Mouse (Mus musculus) testis, adult 2 months (tissue): Measurements from ENCODE around the gene Slc35f5.

Experiments used
- CTCF ChIP-seq: fragments of 200-500 bp; IDR thresholded peaks from 2 replicates; pipeline ENCODE4 v1.5.1; 2012; ENCODE audit warnings: low read depth, mild to moderate bottlenecking, inconsistent platforms, low read length, moderate library complexity; ENCODE audit not compliant: control insufficient read depth, insufficient read depth, insufficient replicate concordance
- POLR2A ChIP-seq: fragments of 200-500 bp; IDR thresholded peaks from 2 replicates; pipeline ENCODE4 v1.6.1; 2012; ENCODE audit warnings: low read depth, mild to moderate bottlenecking, inconsistent platforms, low read length, moderate library complexity; ENCODE audit not compliant: control insufficient read depth

DNA sequence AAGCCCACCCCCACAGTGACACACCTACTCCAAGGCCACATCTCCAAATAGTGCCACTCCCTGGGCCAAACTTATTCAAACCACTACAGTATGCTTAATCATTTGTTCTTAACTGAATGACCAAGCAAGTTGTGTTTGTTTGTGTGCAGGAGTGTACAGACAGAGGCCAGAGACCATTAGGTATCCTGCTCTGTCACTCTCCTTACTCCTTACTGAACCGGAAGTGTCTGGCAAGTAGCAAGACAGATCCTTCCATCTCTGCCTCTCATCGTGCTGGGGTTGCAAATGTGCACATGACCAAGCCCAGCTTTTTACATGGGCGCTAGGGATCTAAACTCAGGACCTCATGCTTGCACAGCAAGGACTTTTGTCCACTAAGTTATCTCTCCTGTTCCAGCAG is 1.1 kb upstream of the Slc35f5 start:
- TF ChIP-seq CTCF, result no peak
- no peak for TF ChIP-seq POLR2A
